Mouse (Mus musculus): ENCODE measurements at regions not wholly inside any gene's neighbourhood (a gene's known extent, or its start where the extent isn't known, plus 50 kb on each side); places are given as distances from the start of the nearest gene placed in this dataset.

GRCm38 (mm10) chr13:51227836-51228235, 57.0 kb downstream of the Nxnl2 start:
- TF ChIP-seq POLR2A (IDR thresholded peaks at IDR 0.05; ENCODE audit: borderline replicate concordance, extremely low read depth, low read depth, low read length) (no peak), CTCF (IDR thresholded peaks at IDR 0.05; ENCODE audit: insufficient read depth, low read length) (no peak)
- H3K4me1 ChIP-seq (ENCODE audit: control insufficient read depth, insufficient read depth, low read length): peaks cover 8% of the 10 kb centered on the region
- no peak overlapping the region for H3K4me3 ChIP-seq (replicated peaks; ENCODE audit: extremely low read depth, low read depth, low read length)
- no peak for DNase-seq
- 79% methylated on average over 9 of the region's 9 CpGs for WGBS

GRCm38 (mm10) chr13:51228862-51229770, 58.3 kb downstream of the Nxnl2 start:
- WGBS: 65% methylated on average over 30 of the region's 30 CpGs
- H3K4me3 ChIP-seq (replicated peaks; ENCODE audit: extremely low read depth, low read depth, low read length): no peak overlapping the region
- peaks cover 8% of the 10 kb centered on the region for H3K4me1 ChIP-seq (ENCODE audit: control insufficient read depth, insufficient read depth, low read length)
- DNase-seq: no peak
- TF ChIP-seq POLR2A (IDR thresholded peaks at IDR 0.05; ENCODE audit: borderline replicate concordance, extremely low read depth, low read depth, low read length) (no peak), CTCF (IDR thresholded peaks at IDR 0.05; ENCODE audit: insufficient read depth, low read length) (no peak)

GRCm38 (mm10) chr13:51229862-51230261, 59.0 kb downstream of the Nxnl2 start:
- H3K4me1 ChIP-seq (ENCODE audit: control insufficient read depth, insufficient read depth, low read length): peaks cover 8% of the 10 kb centered on the region
- TF ChIP-seq CTCF (IDR thresholded peaks at IDR 0.05; ENCODE audit: insufficient read depth, low read length) (no peak), POLR2A (IDR thresholded peaks at IDR 0.05; ENCODE audit: borderline replicate concordance, extremely low read depth, low read depth, low read length) (no peak)
- H3K4me3 ChIP-seq (replicated peaks; ENCODE audit: extremely low read depth, low read depth, low read length): no peak overlapping the region
- WGBS: 92% methylated on average over 4 of the region's 4 CpGs
- DNase-seq: no peak

- TF ChIP-seq CTCF (IDR thresholded peaks at IDR 0.05; ENCODE audit: insufficient read depth, low read length): no peak
- WGBS: 33% methylated on average over 4 of the region's 4 CpGs
- no peak for DNase-seq
- Histone ChIP-seq H3K4me3 (replicated peaks; ENCODE audit: extremely low read depth, low read depth, low read length) (no peak overlapping the region), H3K4me1 (ENCODE audit: control insufficient read depth, insufficient read depth, low read length) (peaks cover 8% of the 10 kb centered on the region)
Observed at GRCm38 (mm10) chr13:51231586-51231985, 60.8 kb downstream of the Nxnl2 start.

GRCm38 (mm10) chr13:51247378-51247777, 76.6 kb downstream of the Nxnl2 start:
- TF ChIP-seq POLR2A (IDR thresholded peaks at IDR 0.05; ENCODE audit: borderline replicate concordance, extremely low read depth, low read depth, low read length) (no peak), CTCF (IDR thresholded peaks at IDR 0.05; ENCODE audit: insufficient read depth, low read length) (no peak)
- no peak overlapping the region for H3K4me3 ChIP-seq (replicated peaks; ENCODE audit: extremely low read depth, low read depth, low read length)
- no peak for DNase-seq
- H3K4me1 ChIP-seq (ENCODE audit: control insufficient read depth, insufficient read depth, low read length): no peaks in the 10 kb centered on the region
- WGBS: 78% methylated on average over 3 of the region's 3 CpGs

GRCm38 (mm10) chr13:51253371-51253770, 82.5 kb downstream of the Nxnl2 start:
- no peaks in the 10 kb centered on the region for H3K4me1 ChIP-seq (ENCODE audit: control insufficient read depth, insufficient read depth, low read length)
- 79% methylated on average over 1 of the region's 1 CpGs for WGBS
- no peak for DNase-seq
- H3K4me3 ChIP-seq (replicated peaks; ENCODE audit: extremely low read depth, low read depth, low read length): no peak overlapping the region
- TF ChIP-seq POLR2A (IDR thresholded peaks at IDR 0.05; ENCODE audit: borderline replicate concordance, extremely low read depth, low read depth, low read length) (no peak), CTCF (IDR thresholded peaks at IDR 0.05; ENCODE audit: insufficient read depth, low read length) (no peak)

GRCm38 (mm10) chr13:51255688-51256087, 84.9 kb downstream of the Nxnl2 start:
- H3K4me3 ChIP-seq (replicated peaks; ENCODE audit: extremely low read depth, low read depth, low read length): no peak overlapping the region
- 96% methylated on average over 5 of the region's 5 CpGs for WGBS
- no peak for TF ChIP-seq CTCF (IDR thresholded peaks at IDR 0.05; ENCODE audit: insufficient read depth, low read length)
- TF ChIP-seq POLR2A (IDR thresholded peaks at IDR 0.05; ENCODE audit: borderline replicate concordance, extremely low read depth, low read depth, low read length): no peak

GRCm38 (mm10) chr13:51258752-51259721, 88.2 kb downstream of the Nxnl2 start:
- no peak for TF ChIP-seq CTCF (IDR thresholded peaks at IDR 0.05; ENCODE audit: insufficient read depth, low read length)
- no peak for TF ChIP-seq POLR2A (IDR thresholded peaks at IDR 0.05; ENCODE audit: borderline replicate concordance, extremely low read depth, low read depth, low read length)
- 53% methylated on average over 13 of the region's 13 CpGs for WGBS
- Histone ChIP-seq H3K4me1 (ENCODE audit: control insufficient read depth, insufficient read depth, low read length) (no peaks in the 10 kb centered on the region), H3K4me3 (replicated peaks; ENCODE audit: extremely low read depth, low read depth, low read length) (no peak overlapping the region)
- no peak for DNase-seq

More at GRCm38 (mm10) chr13:51255688-51256087, 84.9 kb downstream of the Nxnl2 start:
- H3K4me1 ChIP-seq (ENCODE audit: control insufficient read depth, insufficient read depth, low read length): no peaks in the 10 kb centered on the region
- DNase-seq: no peak

GRCm38 (mm10) chr13:51261619-51262018, 90.8 kb downstream of the Nxnl2 start:
- Histone ChIP-seq H3K4me1 (ENCODE audit: control insufficient read depth, insufficient read depth, low read length) (no peaks in the 10 kb centered on the region), H3K4me3 (replicated peaks; ENCODE audit: extremely low read depth, low read depth, low read length) (no peak overlapping the region)
- TF ChIP-seq CTCF (IDR thresholded peaks at IDR 0.05; ENCODE audit: insufficient read depth, low read length): no peak
- no peak for TF ChIP-seq POLR2A (IDR thresholded peaks at IDR 0.05; ENCODE audit: borderline replicate concordance, extremely low read depth, low read depth, low read length)
- no peak for DNase-seq
- WGBS: 74% methylated on average over 8 of the region's 8 CpGs
